Mouse (Mus musculus) ES-E14 (cell line): ENCODE data around the gene Nolc1. TPM values are rescaled to one million over a fixed set of nuclear protein-coding genes. Genes with fewer than 3 reads are reported as not detected.

ENCODE experiments used
- DNase-seq: peaks from one replicate; pipeline ENCODE4 v3.0.0-alpha.2; 2013; ENCODE audit warnings: low read depth, low spot score
- H3K27ac ChIP-seq: 2 replicates; pipeline ENCODE4 v1.5.1; 2012; ENCODE audit warnings: low read depth, mild to moderate bottlenecking, low read length, moderate library complexity, mixed read lengths; ENCODE audit not compliant: poor library complexity, insufficient read depth, severe bottlenecking
- H3K36me3 ChIP-seq: 2 replicates; pipeline ENCODE4 v1.6.1; 2012; ENCODE audit warnings: mild to moderate bottlenecking, low read length, moderate library complexity, mixed read lengths; ENCODE audit not compliant: control insufficient read depth, poor library complexity, insufficient read depth, severe bottlenecking
- H3K4me1 ChIP-seq, 2 experiments: fragments of 150-350 bp in 1 of 2; sonication (generic) in 1 of 2; 2 replicates each; pipeline ENCODE4 v1.6.1; 2012; ENCODE audit warnings: low read length in 2 of 2, mild to moderate bottlenecking in 1 of 2, mixed read lengths in 1 of 2; ENCODE audit not compliant: control insufficient read depth in 2 of 2, insufficient read depth in 2 of 2, poor library complexity in 1 of 2
- H3K4me3 ChIP-seq, 2 experiments: fragments of 150-350 bp in 1 of 2; sonication (generic) in 1 of 2; 2 replicates each; pipeline ENCODE4 v1.5.1; 2012; ENCODE audit warnings: low read length in 2 of 2, low read depth in 1 of 2, mild to moderate bottlenecking in 1 of 2, mixed read lengths in 1 of 2; ENCODE audit not compliant: insufficient read depth in 1 of 2, poor library complexity in 1 of 2, severe bottlenecking in 1 of 2
- H3K9ac ChIP-seq: 2 replicates; pipeline ENCODE4 v1.6.1; 2012; ENCODE audit warnings: low read depth, mild to moderate bottlenecking, low read length, mixed read lengths; ENCODE audit not compliant: poor library complexity, insufficient read depth, severe bottlenecking
- H3K9me3 ChIP-seq: fragments of 150-350 bp; sonication (generic); 2 replicates; pipeline ENCODE4 v1.6.1; 2012; ENCODE audit warnings: low read depth, mild to moderate bottlenecking, low read length; ENCODE audit not compliant: control insufficient read depth, insufficient read depth
- CHD2 ChIP-seq: IDR thresholded peaks from 2 replicates; pipeline ENCODE4 v1.6.1; 2014; ENCODE audit warnings: mild to moderate bottlenecking, low read depth, low read length, inconsistent platforms
- HCFC1 ChIP-seq: IDR thresholded peaks from 2 replicates; pipeline ENCODE4 v1.6.1; 2012; ENCODE audit warnings: low read length, inconsistent platforms, borderline replicate concordance; ENCODE audit not compliant: insufficient read depth
- MAFK ChIP-seq: IDR thresholded peaks from 2 replicates; pipeline ENCODE4 v1.6.1; 2014; ENCODE audit warnings: mild to moderate bottlenecking, low read depth, low read length, inconsistent platforms; ENCODE audit not compliant: insufficient read depth
- ZC3H11A ChIP-seq: IDR thresholded peaks from 2 replicates; pipeline ENCODE4 v1.6.1; 2012; ENCODE audit warnings: low read depth, mild to moderate bottlenecking, inconsistent platforms, low read length, borderline replicate concordance
- ZNF384 ChIP-seq: IDR thresholded peaks from 2 replicates; pipeline ENCODE4 v1.6.1; 2012; ENCODE audit warnings: low read depth, low read length, inconsistent platforms
- in situ Hi-C, 2 experiments: fragments of 600-800 bp; cut with MboI; formaldehyde crosslinking; loops; one replicate each; pipeline ENCODE4 v1.15.1; 2025; ENCODE audit warnings: low sequenced_read_pairs in 2 of 2, inconsistent platforms in 1 of 2; ENCODE audit not compliant: unreplicated experiment in 2 of 2
- total RNA-seq: library from RNA; depleted of rRNA; stranded (reverse); fragments of 300-350 nt; gene quantifications from 2 replicates; pipeline ENCODE4 v1.2.3, GENCODE M21; 2012

Gene Nolc1
- total RNA-seq, 1 experiment, result 140 TPM

GRCm38 (mm10) chr19:46044993-46045695, 30.5 kb upstream of the Nolc1 start, which contains the start of gene Ldb1:
Gene Ldb1 (minus strand): TSS chr19:46045214.
- in situ Hi-C loops, result no loop called here
- peak; percentile 75 for DNase-seq
- peak within 1 kb of the TSS; percentile 93 for H3K27ac ChIP-seq
- TF ChIP-seq HCFC1 (peak; percentile 18; the same call in 1 of the 2 replicates), ZC3H11A (no peak), MAFK (no peak), CHD2 (no peak)
- H3K36me3 ChIP-seq, result peaks cover 5% of the 10 kb centered on the region; the same call in 1 of the 2 replicates
- no peaks in the 10 kb centered on the region for H3K9me3 ChIP-seq
- peak within 1 kb of the TSS; percentile 68 to 96 for H3K4me3 ChIP-seq
- peaks cover 4 to 16% of the 10 kb centered on the region in 2 experiments for H3K4me1 ChIP-seq
- peak within 1 kb of the TSS; percentile 92 for H3K9ac ChIP-seq

GRCm38 (mm10) chr19:46045696-46046311, 29.9 kb upstream of the Nolc1 start:
- Histone ChIP-seq H3K9ac (peak overlapping the region; percentile 92), H3K9me3 (no peaks in the 10 kb centered on the region), H3K4me3 (peak overlapping the region; percentile 68 to 96), H3K4me1 (peaks cover 4 to 18% of the 10 kb centered on the region in 2 experiments), H3K27ac (peak overlapping the region; percentile 93), H3K36me3 (peaks cover 5% of the 10 kb centered on the region; the same call in 1 of the 2 replicates)
- TF ChIP-seq CHD2, result no peak
- no peak for TF ChIP-seq ZNF384
- TF ChIP-seq HCFC1, result no peak
- TF ChIP-seq ZC3H11A, result no peak
- no peak for TF ChIP-seq MAFK
- peak; percentile 79 for DNase-seq
- in situ Hi-C loops, result no loop called here

- peak overlapping the region; percentile 93 for H3K27ac ChIP-seq
- H3K36me3 ChIP-seq, result no peaks in the 10 kb centered on the region
- H3K4me1 ChIP-seq, result peaks cover 4 to 16% of the 10 kb centered on the region in 2 experiments; a peak in 3 of 4 replicates
- in situ Hi-C loops, result no loop called here
- H3K4me3 ChIP-seq, result peak overlapping the region in 1 of 2 experiments; percentile 68; a peak in 3 of 4 replicates
- no peak for DNase-seq
- H3K9ac ChIP-seq, result no peak overlapping the region
- no peaks in the 10 kb centered on the region for H3K9me3 ChIP-seq
- peak; percentile 85 for TF ChIP-seq ZNF384
- no peak for TF ChIP-seq HCFC1
- no peak for TF ChIP-seq CHD2
Observed at GRCm38 (mm10) chr19:46046621-46047025, 29.0 kb upstream of the Nolc1 start.

- Histone ChIP-seq H3K9me3 (no peaks in the 10 kb centered on the region), H3K4me1 (peaks cover 4 to 16% of the 10 kb centered on the region in 2 experiments; a peak in 3 of 4 replicates), H3K27ac (peak overlapping the region; percentile 93), H3K36me3 (no peaks in the 10 kb centered on the region), H3K4me3 (no peak overlapping the region), H3K9ac (no peak overlapping the region)
- DNase-seq, result no peak
- TF ChIP-seq ZC3H11A, result no peak
- in situ Hi-C loops, result no loop called here
Observed at GRCm38 (mm10) chr19:46047426-46047825, 28.2 kb upstream of the Nolc1 start.
